Mouse (Mus musculus): ENCODE measurements at regions not wholly inside any gene's neighbourhood (a gene's known extent, or its start where the extent isn't known, plus 50 kb on each side); places are given as distances from the start of the nearest gene placed in this dataset.

DNA sequence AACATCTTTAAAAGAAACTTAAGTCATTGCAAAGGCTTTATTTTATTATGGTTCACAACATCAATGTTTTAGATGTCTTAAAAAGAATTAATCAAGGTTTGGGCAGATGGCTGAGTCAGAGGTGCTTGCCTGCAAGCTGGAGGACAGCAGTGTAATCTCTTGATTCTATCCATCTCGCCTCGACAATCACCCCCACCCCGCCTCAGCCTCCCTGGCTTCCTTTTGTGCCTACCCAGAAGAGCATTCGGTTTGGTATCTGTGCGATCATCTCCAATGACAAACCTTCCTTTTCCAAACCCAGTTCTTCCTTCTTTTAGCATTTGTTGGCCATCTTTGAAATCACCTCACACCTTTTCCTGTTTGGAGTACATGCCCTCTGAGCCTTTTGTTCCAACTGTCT, 246.2 kb upstream of the Far2 start:
- Histone ChIP-seq H3K27ac (ENCODE audit: low read length) (no peak overlapping the region), H3K9ac (replicated peaks; ENCODE audit: low read length) (no peak overlapping the region), H3K4me1 (ENCODE audit: insufficient read depth, low read length) (no peaks in the 10 kb centered on the region), H3K4me2 (replicated peaks; ENCODE audit: low read depth, low read length) (no peak overlapping the region), H3K27me3 (ENCODE audit: insufficient read depth, low read length) (no peaks in the 10 kb centered on the region), H3K4me3 (ENCODE audit: low read length) (no peak overlapping the region), H3K9me3 (ENCODE audit: low read length) (no peaks in the 10 kb centered on the region), H3K36me3 (ENCODE audit: insufficient read depth, low read length) (no peaks in the 10 kb centered on the region)
- ATAC-seq (ENCODE audit: low FRiP score, low TSS enrichment) = no peak
- WGBS = 89% methylated on average over 5 of the region's 5 CpGs

- no peaks in the 10 kb centered on the region for H3K36me3 ChIP-seq (ENCODE audit: insufficient read depth, low read length)
- H3K9me3 ChIP-seq (ENCODE audit: low read length) = no peaks in the 10 kb centered on the region
- H3K4me3 ChIP-seq (ENCODE audit: low read length) = no peak overlapping the region
- no peak overlapping the region for H3K4me2 ChIP-seq (replicated peaks; ENCODE audit: low read depth, low read length)
- 87% methylated on average over 2 of the region's 2 CpGs for WGBS
- H3K9ac ChIP-seq (replicated peaks; ENCODE audit: low read length) = no peak overlapping the region
- H3K27me3 ChIP-seq (ENCODE audit: insufficient read depth, low read length) = no peaks in the 10 kb centered on the region
- no peak for ATAC-seq (ENCODE audit: low FRiP score, low TSS enrichment)
- no peak overlapping the region for H3K27ac ChIP-seq (ENCODE audit: low read length)
- no peaks in the 10 kb centered on the region for H3K4me1 ChIP-seq (ENCODE audit: insufficient read depth, low read length)
Observed at GRCm38 (mm10) chr6:147803893-147804292, 243.2 kb upstream of the Far2 start.

- Histone ChIP-seq H3K36me3 (ENCODE audit: insufficient read depth, low read length) (no peaks in the 10 kb centered on the region), H3K9ac (replicated peaks; ENCODE audit: low read length) (no peak overlapping the region), H3K9me3 (ENCODE audit: low read length) (no peaks in the 10 kb centered on the region), H3K4me3 (ENCODE audit: low read length) (no peak overlapping the region), H3K27me3 (ENCODE audit: insufficient read depth, low read length) (no peaks in the 10 kb centered on the region), H3K4me2 (replicated peaks; ENCODE audit: low read depth, low read length) (no peak overlapping the region), H3K4me1 (ENCODE audit: insufficient read depth, low read length) (no peaks in the 10 kb centered on the region), H3K27ac (ENCODE audit: low read length) (no peak overlapping the region)
- 38% methylated on average over 1 of the region's 1 CpGs for WGBS
- no peak for ATAC-seq (ENCODE audit: low FRiP score, low TSS enrichment)
Observed at GRCm38 (mm10) chr6:147810710-147811109, 236.3 kb upstream of the Far2 start.

GRCm38 (mm10) chr6:147816861-147817260, 230.2 kb upstream of the Far2 start:
- H3K9me3 ChIP-seq (ENCODE audit: low read length) = no peaks in the 10 kb centered on the region
- WGBS = 33% methylated on average over 7 of the region's 7 CpGs
- H3K4me3 ChIP-seq (ENCODE audit: low read length) = no peak overlapping the region
- H3K4me2 ChIP-seq (replicated peaks; ENCODE audit: low read depth, low read length) = no peak overlapping the region
- no peak for ATAC-seq (ENCODE audit: low FRiP score, low TSS enrichment)
- H3K27ac ChIP-seq (ENCODE audit: low read length) = no peak overlapping the region
- no peaks in the 10 kb centered on the region for H3K36me3 ChIP-seq (ENCODE audit: insufficient read depth, low read length)
- no peak overlapping the region for H3K9ac ChIP-seq (replicated peaks; ENCODE audit: low read length)
- no peaks in the 10 kb centered on the region for H3K27me3 ChIP-seq (ENCODE audit: insufficient read depth, low read length)
- H3K4me1 ChIP-seq (ENCODE audit: insufficient read depth, low read length) = no peaks in the 10 kb centered on the region

- H3K4me3 ChIP-seq (ENCODE audit: low read length) = no peak overlapping the region
- H3K9me3 ChIP-seq (ENCODE audit: low read length) = no peaks in the 10 kb centered on the region
- no peaks in the 10 kb centered on the region for H3K36me3 ChIP-seq (ENCODE audit: insufficient read depth, low read length)
- no peak overlapping the region for H3K9ac ChIP-seq (replicated peaks; ENCODE audit: low read length)
- H3K27me3 ChIP-seq (ENCODE audit: insufficient read depth, low read length) = no peaks in the 10 kb centered on the region
- no peak overlapping the region for H3K4me2 ChIP-seq (replicated peaks; ENCODE audit: low read depth, low read length)
- no peak for ATAC-seq (ENCODE audit: low FRiP score, low TSS enrichment)
- H3K4me1 ChIP-seq (ENCODE audit: insufficient read depth, low read length) = no peaks in the 10 kb centered on the region
- no peak overlapping the region for H3K27ac ChIP-seq (ENCODE audit: low read length)
Observed at GRCm38 (mm10) chr6:147817262-147817661, 229.8 kb upstream of the Far2 start.

- peak; percentile 96 for ATAC-seq (ENCODE audit: low FRiP score, low TSS enrichment)
- Histone ChIP-seq H3K4me3 (ENCODE audit: low read length) (no peak overlapping the region), H3K27me3 (ENCODE audit: insufficient read depth, low read length) (no peaks in the 10 kb centered on the region), H3K4me1 (ENCODE audit: insufficient read depth, low read length) (no peaks in the 10 kb centered on the region), H3K36me3 (ENCODE audit: insufficient read depth, low read length) (no peaks in the 10 kb centered on the region), H3K4me2 (replicated peaks; ENCODE audit: low read depth, low read length) (no peak overlapping the region), H3K9ac (replicated peaks; ENCODE audit: low read length) (no peak overlapping the region), H3K27ac (ENCODE audit: low read length) (no peak overlapping the region), H3K9me3 (ENCODE audit: low read length) (no peaks in the 10 kb centered on the region)
- WGBS = 3% methylated on average over 4 of the region's 4 CpGs
Observed at GRCm38 (mm10) chr6:147822215-147822614, 224.8 kb upstream of the Far2 start.

DNA sequence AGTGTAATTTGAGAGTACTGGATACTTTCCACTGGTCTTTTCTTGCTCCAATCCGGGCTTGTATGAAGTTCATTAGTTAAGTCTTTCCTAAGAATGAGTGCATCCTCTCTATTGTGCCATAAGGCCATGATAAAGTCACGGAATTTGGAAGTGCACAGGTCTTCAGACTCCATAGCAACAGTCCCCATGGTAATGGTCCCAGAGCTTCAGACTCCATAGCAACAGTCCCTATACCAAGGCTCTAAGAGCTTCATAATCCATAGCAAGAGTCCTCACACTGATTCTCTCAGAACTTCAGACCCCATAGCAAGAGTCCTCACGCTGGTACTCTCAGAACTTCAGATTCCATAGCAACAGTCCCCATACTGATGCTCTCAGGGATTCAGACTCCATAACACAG, 214.5 kb upstream of the Far2 start:
- no peak overlapping the region for H3K9ac ChIP-seq (replicated peaks; ENCODE audit: low read length)
- H3K36me3 ChIP-seq (ENCODE audit: insufficient read depth, low read length) = no peaks in the 10 kb centered on the region
- no peaks in the 10 kb centered on the region for H3K4me1 ChIP-seq (ENCODE audit: insufficient read depth, low read length)
- no peaks in the 10 kb centered on the region for H3K27me3 ChIP-seq (ENCODE audit: insufficient read depth, low read length)
- ATAC-seq (ENCODE audit: low FRiP score, low TSS enrichment) = no peak
- H3K4me3 ChIP-seq (ENCODE audit: low read length) = no peak overlapping the region
- H3K27ac ChIP-seq (ENCODE audit: low read length) = no peak overlapping the region
- no peaks in the 10 kb centered on the region for H3K9me3 ChIP-seq (ENCODE audit: low read length)
- no peak overlapping the region for H3K4me2 ChIP-seq (replicated peaks; ENCODE audit: low read depth, low read length)
- 77% methylated on average over 3 of the region's 3 CpGs for WGBS

GRCm38 (mm10) chr6:147833501-147833900, 213.6 kb upstream of the Far2 start:
- ATAC-seq (ENCODE audit: low FRiP score, low TSS enrichment) = no peak
- Histone ChIP-seq H3K9me3 (ENCODE audit: low read length) (no peaks in the 10 kb centered on the region), H3K4me1 (ENCODE audit: insufficient read depth, low read length) (no peaks in the 10 kb centered on the region), H3K4me3 (ENCODE audit: low read length) (no peak overlapping the region), H3K36me3 (ENCODE audit: insufficient read depth, low read length) (no peaks in the 10 kb centered on the region), H3K4me2 (replicated peaks; ENCODE audit: low read depth, low read length) (no peak overlapping the region), H3K9ac (replicated peaks; ENCODE audit: low read length) (no peak overlapping the region), H3K27me3 (ENCODE audit: insufficient read depth, low read length) (no peaks in the 10 kb centered on the region), H3K27ac (ENCODE audit: low read length) (no peak overlapping the region)
- WGBS = 77% methylated on average over 3 of the region's 3 CpGs

DNA sequence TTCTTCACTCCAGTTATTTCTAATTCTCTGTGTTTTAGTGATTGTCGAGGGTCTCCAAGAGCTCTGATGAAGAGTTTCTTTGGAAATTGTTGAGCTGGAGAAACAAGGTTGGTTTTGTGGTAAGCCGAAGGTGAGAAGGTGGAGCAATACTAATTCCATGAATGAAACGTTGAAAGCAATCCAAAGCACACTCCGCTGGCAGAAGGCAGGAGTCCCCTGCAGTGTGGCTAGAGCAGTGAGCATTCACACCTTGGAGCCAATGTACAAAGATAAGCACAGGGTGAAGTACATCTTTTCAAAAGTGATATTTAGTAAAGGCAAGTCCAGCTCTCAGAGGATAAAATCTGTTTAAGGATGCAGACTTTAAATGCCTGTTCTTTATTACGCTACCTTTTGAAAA, 208.2 kb upstream of the Far2 start:
- H3K9ac ChIP-seq (replicated peaks; ENCODE audit: low read length) = no peak overlapping the region
- no peaks in the 10 kb centered on the region for H3K27me3 ChIP-seq (ENCODE audit: insufficient read depth, low read length)
- H3K4me2 ChIP-seq (replicated peaks; ENCODE audit: low read depth, low read length) = no peak overlapping the region
- WGBS = 75% methylated on average over 5 of the region's 5 CpGs
- H3K4me3 ChIP-seq (ENCODE audit: low read length) = no peak overlapping the region
- ATAC-seq (ENCODE audit: low FRiP score, low TSS enrichment) = no peak
- H3K36me3 ChIP-seq (ENCODE audit: insufficient read depth, low read length) = no peaks in the 10 kb centered on the region
- no peaks in the 10 kb centered on the region for H3K4me1 ChIP-seq (ENCODE audit: insufficient read depth, low read length)
- H3K9me3 ChIP-seq (ENCODE audit: low read length) = no peaks in the 10 kb centered on the region
- no peak overlapping the region for H3K27ac ChIP-seq (ENCODE audit: low read length)

DNA sequence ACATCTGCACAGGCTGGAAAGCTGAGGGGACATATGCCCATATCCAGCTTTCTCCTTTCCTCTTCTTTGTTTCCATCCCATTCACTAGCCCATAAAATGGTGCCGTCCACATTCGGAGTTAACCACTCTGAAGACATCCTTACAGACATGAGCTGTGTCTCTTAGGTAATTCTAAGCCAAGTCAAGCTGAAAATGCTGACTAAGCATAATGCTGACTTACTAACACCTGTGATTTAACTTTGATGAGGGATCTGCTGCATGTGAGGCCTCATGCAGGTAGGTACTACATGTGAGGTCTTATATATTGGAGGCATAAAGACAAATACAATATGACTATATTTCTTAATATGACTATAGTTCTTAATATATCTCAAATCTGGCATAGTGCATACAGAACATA, 197.1 kb upstream of the Far2 start:
- Histone ChIP-seq H3K36me3 (ENCODE audit: insufficient read depth, low read length) (no peaks in the 10 kb centered on the region), H3K4me1 (ENCODE audit: insufficient read depth, low read length) (no peaks in the 10 kb centered on the region), H3K27ac (ENCODE audit: low read length) (no peak overlapping the region), H3K4me3 (ENCODE audit: low read length) (no peak overlapping the region), H3K9me3 (ENCODE audit: low read length) (no peaks in the 10 kb centered on the region), H3K4me2 (replicated peaks; ENCODE audit: low read depth, low read length) (no peak overlapping the region), H3K27me3 (ENCODE audit: insufficient read depth, low read length) (no peaks in the 10 kb centered on the region), H3K9ac (replicated peaks; ENCODE audit: low read length) (no peak overlapping the region)
- no peak for ATAC-seq (ENCODE audit: low FRiP score, low TSS enrichment)
- WGBS = 93% methylated on average over 2 of the region's 2 CpGs

- Histone ChIP-seq H3K9ac (replicated peaks; ENCODE audit: low read length) (no peak overlapping the region), H3K4me1 (ENCODE audit: insufficient read depth, low read length) (no peaks in the 10 kb centered on the region), H3K4me3 (ENCODE audit: low read length) (no peak overlapping the region), H3K27me3 (ENCODE audit: insufficient read depth, low read length) (no peaks in the 10 kb centered on the region), H3K4me2 (replicated peaks; ENCODE audit: low read depth, low read length) (no peak overlapping the region), H3K27ac (ENCODE audit: low read length) (no peak overlapping the region), H3K36me3 (ENCODE audit: insufficient read depth, low read length) (no peaks in the 10 kb centered on the region), H3K9me3 (ENCODE audit: low read length) (no peaks in the 10 kb centered on the region)
- WGBS = 53% methylated on average over 2 of the region's 2 CpGs
- ATAC-seq (ENCODE audit: low FRiP score, low TSS enrichment) = no peak
Observed at GRCm38 (mm10) chr6:147861116-147861515, 185.9 kb upstream of the Far2 start.

Measured in kidney, embryonic 16.5 days (tissue).